Mouse (Mus musculus): ENCODE results near the gene Fut8. TPM values are rescaled to one million over a fixed set of nuclear protein-coding genes. Genes with fewer than 3 reads are reported as not detected.

Gene Fut8
- polyA plus RNA-seq, 1 experiment from 2014 or later: 7.1 TPM

DNA sequence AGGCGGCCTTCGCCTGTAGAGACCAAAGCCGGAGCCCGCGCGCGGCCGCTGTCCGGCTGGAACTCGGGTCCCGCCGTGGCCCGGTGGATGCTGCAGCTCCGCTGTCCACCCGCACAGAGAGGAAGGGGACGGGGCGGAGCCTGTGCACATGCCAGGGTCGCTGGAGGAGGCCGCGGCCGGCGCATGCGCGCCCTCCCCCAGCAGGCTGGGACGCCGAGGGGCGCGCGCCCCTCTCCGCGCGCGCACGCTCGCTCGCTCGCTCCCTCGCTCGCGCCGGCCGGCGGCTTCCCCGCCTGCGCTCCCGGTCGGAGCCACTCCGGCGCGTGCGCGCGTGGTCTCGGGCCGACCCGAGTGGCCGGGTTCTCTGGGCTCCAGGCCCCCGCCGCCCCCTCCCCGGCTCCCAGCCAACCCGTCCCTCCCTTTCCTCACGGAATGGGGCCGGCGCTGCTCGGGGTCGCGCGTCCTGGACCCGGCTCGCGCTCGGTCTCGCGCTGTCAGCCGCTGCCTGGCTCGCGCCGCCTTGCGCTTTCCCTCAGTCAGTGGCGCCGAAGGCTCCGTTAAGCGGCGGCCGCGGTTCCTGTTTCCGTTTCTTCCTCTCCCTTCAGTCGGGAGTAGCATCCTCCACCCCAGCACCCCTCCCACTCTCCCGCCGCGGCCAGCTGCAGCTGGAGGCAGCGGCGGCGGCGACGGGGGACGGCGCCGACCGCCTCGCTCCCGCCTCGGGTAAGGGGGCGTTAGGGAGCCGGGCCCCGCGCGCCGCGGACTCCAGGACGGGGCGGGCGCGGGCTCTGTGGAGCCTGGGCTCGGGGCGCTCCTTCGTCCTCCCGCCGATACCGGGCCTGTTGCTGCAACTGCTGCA is 835 bp downstream of the Fut8 start:
- Histone ChIP-seq H3K27me3 (ENCODE audit: control insufficient read depth, insufficient read depth, low read depth, low read length) (no peaks in the 10 kb centered on the region), H3K9ac (ENCODE audit: low read depth, low read length) (peak overlapping the region; percentile 75), H3K9me3 (replicated peaks; ENCODE audit: control insufficient read depth, low read length) (no peaks in the 10 kb centered on the region), H3K4me3 (ENCODE audit: low read depth, low read length) (peak overlapping the region; percentile 92), H3K27ac (ENCODE audit: low read length) (peak overlapping the region; percentile 72), H3K4me2 (ENCODE audit: low read depth, low read length) (peak overlapping the region; percentile 98), H3K4me1 (ENCODE audit: control insufficient read depth, low read depth, low read length) (peaks cover 9% of the 10 kb centered on the region), H3K36me3 (ENCODE audit: control insufficient read depth, insufficient read depth) (no peaks in the 10 kb centered on the region)
- WGBS (ENCODE audit: insufficient replicate concordance): under 1% methylated on average over 100 of the region's 120 CpGs
- ATAC-seq (ENCODE audit: low read depth): peak; percentile 87

DNA sequence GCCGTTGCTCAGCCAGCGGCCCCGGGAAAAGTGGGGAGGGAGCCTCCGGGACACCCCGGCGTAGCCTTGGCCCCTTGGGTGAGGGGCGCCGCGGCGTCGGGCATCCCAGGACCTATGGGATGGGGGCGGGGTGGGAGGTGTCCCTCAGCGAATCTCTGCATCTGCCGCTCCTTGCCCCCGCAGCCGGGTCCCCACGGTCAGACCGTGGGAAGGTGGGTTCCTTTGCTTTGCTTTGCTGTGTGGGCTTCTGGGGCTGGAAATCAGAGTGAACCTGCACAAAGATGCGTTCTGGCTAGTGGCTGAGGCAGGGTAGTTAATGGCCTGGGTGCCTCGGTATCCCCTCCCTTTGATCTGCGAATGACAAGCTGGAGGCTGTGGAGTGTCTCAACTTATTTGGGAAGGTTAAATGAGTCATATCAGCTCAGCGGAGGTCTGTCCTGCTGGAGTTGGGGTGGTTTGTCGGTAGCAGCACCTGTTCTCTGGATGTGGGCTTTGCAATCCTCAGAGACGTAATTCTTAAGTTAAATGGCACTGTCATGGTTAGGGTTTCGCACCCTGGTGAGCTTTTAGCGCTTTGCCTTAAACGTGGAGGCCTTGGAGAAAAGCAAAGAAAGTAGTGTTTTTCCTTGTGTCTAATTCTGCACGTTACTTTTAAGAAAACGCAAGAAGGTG is 1.6 kb downstream of the Fut8 start:
- peak overlapping the region; percentile 75 for H3K9ac ChIP-seq (ENCODE audit: low read depth, low read length)
- H3K4me3 ChIP-seq (ENCODE audit: low read depth, low read length): peak overlapping the region; percentile 92
- no peak for ATAC-seq (ENCODE audit: low read depth)
- peaks cover 9% of the 10 kb centered on the region for H3K4me1 ChIP-seq (ENCODE audit: control insufficient read depth, low read depth, low read length)
- H3K27me3 ChIP-seq (ENCODE audit: control insufficient read depth, insufficient read depth, low read depth, low read length): no peaks in the 10 kb centered on the region
- no peaks in the 10 kb centered on the region for H3K36me3 ChIP-seq (ENCODE audit: control insufficient read depth, insufficient read depth)
- peak overlapping the region; percentile 72 for H3K27ac ChIP-seq (ENCODE audit: low read length)
- peak overlapping the region; percentile 98 for H3K4me2 ChIP-seq (ENCODE audit: low read depth, low read length)
- H3K9me3 ChIP-seq (replicated peaks; ENCODE audit: control insufficient read depth, low read length): no peaks in the 10 kb centered on the region
- under 1% methylated on average over 29 of the region's 29 CpGs for WGBS (ENCODE audit: insufficient replicate concordance)

GRCm38 (mm10) chr12:77240372-77240771 is 2.4 kb downstream of the Fut8 start:
- H3K27me3 ChIP-seq (ENCODE audit: control insufficient read depth, insufficient read depth, low read depth, low read length): no peaks in the 10 kb centered on the region
- H3K4me1 ChIP-seq (ENCODE audit: control insufficient read depth, low read depth, low read length): peaks cover 9% of the 10 kb centered on the region
- H3K36me3 ChIP-seq (ENCODE audit: control insufficient read depth, insufficient read depth): no peaks in the 10 kb centered on the region
- no peaks in the 10 kb centered on the region for H3K9me3 ChIP-seq (replicated peaks; ENCODE audit: control insufficient read depth, low read length)
- no peak for ATAC-seq (ENCODE audit: low read depth)
- peak overlapping the region; percentile 27 for H3K4me3 ChIP-seq (ENCODE audit: low read depth, low read length)
- H3K9ac ChIP-seq (ENCODE audit: low read depth, low read length): no peak overlapping the region
- 16% methylated on average over 6 of the region's 6 CpGs for WGBS (ENCODE audit: insufficient replicate concordance)
- H3K4me2 ChIP-seq (ENCODE audit: low read depth, low read length): peak overlapping the region; percentile 58
- no peak overlapping the region for H3K27ac ChIP-seq (ENCODE audit: low read length)

DNA sequence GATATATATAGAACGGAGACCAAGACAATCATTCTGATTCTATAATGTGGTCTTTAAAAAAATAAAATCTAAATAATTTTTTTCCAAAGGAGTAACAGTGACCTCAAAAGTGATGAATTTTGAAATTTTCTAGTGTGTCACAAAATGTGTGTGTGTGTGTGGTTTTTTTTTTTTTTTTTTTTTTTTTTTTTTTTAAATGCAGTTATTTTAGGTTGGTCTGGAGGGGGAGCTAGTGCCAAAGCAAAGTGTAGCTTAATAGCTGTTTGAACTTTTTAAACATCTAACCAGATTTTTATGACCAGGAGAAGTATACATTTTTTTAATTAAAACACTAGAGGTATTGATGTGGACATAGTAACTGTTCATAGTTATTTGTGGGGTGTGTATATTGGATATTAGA is 2.9 kb downstream of the Fut8 start:
- Histone ChIP-seq H3K9ac (ENCODE audit: low read depth, low read length) (no peak overlapping the region), H3K9me3 (replicated peaks; ENCODE audit: control insufficient read depth, low read length) (no peaks in the 10 kb centered on the region), H3K4me1 (ENCODE audit: control insufficient read depth, low read depth, low read length) (peaks cover 9% of the 10 kb centered on the region), H3K4me3 (ENCODE audit: low read depth, low read length) (no peak overlapping the region), H3K4me2 (ENCODE audit: low read depth, low read length) (no peak overlapping the region), H3K36me3 (ENCODE audit: control insufficient read depth, insufficient read depth) (no peaks in the 10 kb centered on the region), H3K27ac (ENCODE audit: low read length) (no peak overlapping the region), H3K27me3 (ENCODE audit: control insufficient read depth, insufficient read depth, low read depth, low read length) (no peaks in the 10 kb centered on the region)
- no peak for ATAC-seq (ENCODE audit: low read depth)
- WGBS (ENCODE audit: insufficient replicate concordance): 22% methylated on average over 1 of the region's 1 CpGs

- Histone ChIP-seq H3K27me3 (ENCODE audit: control insufficient read depth, insufficient read depth, low read depth, low read length) (no peaks in the 10 kb centered on the region), H3K4me3 (ENCODE audit: low read depth, low read length) (no peak overlapping the region), H3K27ac (ENCODE audit: low read length) (no peak overlapping the region), H3K9ac (ENCODE audit: low read depth, low read length) (no peak overlapping the region), H3K4me2 (ENCODE audit: low read depth, low read length) (no peak overlapping the region), H3K9me3 (replicated peaks; ENCODE audit: control insufficient read depth, low read length) (no peaks in the 10 kb centered on the region), H3K4me1 (ENCODE audit: control insufficient read depth, low read depth, low read length) (no peaks in the 10 kb centered on the region), H3K36me3 (ENCODE audit: control insufficient read depth, insufficient read depth) (no peaks in the 10 kb centered on the region)
- ATAC-seq (ENCODE audit: low read depth): no peak
These were observed 24.7 kb downstream of the Fut8 start for GRCm38 (mm10) chr12:77262650-77263049.

- no peak overlapping the region for H3K27ac ChIP-seq (ENCODE audit: low read length)
- 68% methylated on average over 2 of the region's 2 CpGs for WGBS (ENCODE audit: insufficient replicate concordance)
- H3K27me3 ChIP-seq (ENCODE audit: control insufficient read depth, insufficient read depth, low read depth, low read length): no peaks in the 10 kb centered on the region
- H3K36me3 ChIP-seq (ENCODE audit: control insufficient read depth, insufficient read depth): no peaks in the 10 kb centered on the region
- no peaks in the 10 kb centered on the region for H3K9me3 ChIP-seq (replicated peaks; ENCODE audit: control insufficient read depth, low read length)
- ATAC-seq (ENCODE audit: low read depth): no peak
- no peaks in the 10 kb centered on the region for H3K4me1 ChIP-seq (ENCODE audit: control insufficient read depth, low read depth, low read length)
- H3K9ac ChIP-seq (ENCODE audit: low read depth, low read length): no peak overlapping the region
- H3K4me2 ChIP-seq (ENCODE audit: low read depth, low read length): no peak overlapping the region
- no peak overlapping the region for H3K4me3 ChIP-seq (ENCODE audit: low read depth, low read length)
These were observed 25.9 kb downstream of the Fut8 start for GRCm38 (mm10) chr12:77263816-77264215.

GRCm38 (mm10) chr12:77270694-77271093 is 32.8 kb downstream of the Fut8 start:
- no peak for ATAC-seq (ENCODE audit: low read depth)
- H3K4me1 ChIP-seq (ENCODE audit: control insufficient read depth, low read depth, low read length): no peaks in the 10 kb centered on the region
- H3K4me2 ChIP-seq (ENCODE audit: low read depth, low read length): no peak overlapping the region
- H3K27me3 ChIP-seq (ENCODE audit: control insufficient read depth, insufficient read depth, low read depth, low read length): no peaks in the 10 kb centered on the region
- H3K36me3 ChIP-seq (ENCODE audit: control insufficient read depth, insufficient read depth): no peaks in the 10 kb centered on the region
- H3K9me3 ChIP-seq (replicated peaks; ENCODE audit: control insufficient read depth, low read length): no peaks in the 10 kb centered on the region
- H3K27ac ChIP-seq (ENCODE audit: low read length): no peak overlapping the region
- H3K4me3 ChIP-seq (ENCODE audit: low read depth, low read length): no peak overlapping the region
- no peak overlapping the region for H3K9ac ChIP-seq (ENCODE audit: low read depth, low read length)
- 38% methylated on average over 3 of the region's 3 CpGs for WGBS (ENCODE audit: insufficient replicate concordance)

GRCm38 (mm10) chr12:77288507-77288906 is 50.6 kb downstream of the Fut8 start:
- Histone ChIP-seq H3K36me3 (ENCODE audit: control insufficient read depth, insufficient read depth) (no peaks in the 10 kb centered on the region), H3K4me2 (ENCODE audit: low read depth, low read length) (no peak overlapping the region), H3K9ac (ENCODE audit: low read depth, low read length) (no peak overlapping the region), H3K27me3 (ENCODE audit: control insufficient read depth, insufficient read depth, low read depth, low read length) (no peaks in the 10 kb centered on the region), H3K4me1 (ENCODE audit: control insufficient read depth, low read depth, low read length) (no peaks in the 10 kb centered on the region), H3K9me3 (replicated peaks; ENCODE audit: control insufficient read depth, low read length) (no peaks in the 10 kb centered on the region), H3K4me3 (ENCODE audit: low read depth, low read length) (no peak overlapping the region), H3K27ac (ENCODE audit: low read length) (no peak overlapping the region)
- 59% methylated on average over 2 of the region's 2 CpGs for WGBS (ENCODE audit: insufficient replicate concordance)
- no peak for ATAC-seq (ENCODE audit: low read depth)

- Histone ChIP-seq H3K9me3 (replicated peaks; ENCODE audit: control insufficient read depth, low read length) (no peaks in the 10 kb centered on the region), H3K4me2 (ENCODE audit: low read depth, low read length) (no peak overlapping the region), H3K9ac (ENCODE audit: low read depth, low read length) (no peak overlapping the region), H3K27me3 (ENCODE audit: control insufficient read depth, insufficient read depth, low read depth, low read length) (no peaks in the 10 kb centered on the region), H3K27ac (ENCODE audit: low read length) (no peak overlapping the region), H3K4me1 (ENCODE audit: control insufficient read depth, low read depth, low read length) (no peaks in the 10 kb centered on the region), H3K4me3 (ENCODE audit: low read depth, low read length) (no peak overlapping the region), H3K36me3 (ENCODE audit: control insufficient read depth, insufficient read depth) (no peaks in the 10 kb centered on the region)
- no peak for ATAC-seq (ENCODE audit: low read depth)
- WGBS (ENCODE audit: insufficient replicate concordance): 74% methylated on average over 4 of the region's 4 CpGs
These were observed 53.1 kb downstream of the Fut8 start for GRCm38 (mm10) chr12:77291017-77291416.

Measured in liver, embryonic 16.5 days (tissue).